Mouse (Mus musculus): Measurements from ENCODE around the gene Pex14. TPM values are rescaled to one million over a fixed set of nuclear protein-coding genes. Genes with fewer than 3 reads are reported as not detected.

Pex14 gene
- polyA plus RNA-seq (2016; fragmentation: Nextera tagmentation; extraction: Ambion mirVana) = 53.7 and 56.8 TPM in 2 replicates

DNA sequence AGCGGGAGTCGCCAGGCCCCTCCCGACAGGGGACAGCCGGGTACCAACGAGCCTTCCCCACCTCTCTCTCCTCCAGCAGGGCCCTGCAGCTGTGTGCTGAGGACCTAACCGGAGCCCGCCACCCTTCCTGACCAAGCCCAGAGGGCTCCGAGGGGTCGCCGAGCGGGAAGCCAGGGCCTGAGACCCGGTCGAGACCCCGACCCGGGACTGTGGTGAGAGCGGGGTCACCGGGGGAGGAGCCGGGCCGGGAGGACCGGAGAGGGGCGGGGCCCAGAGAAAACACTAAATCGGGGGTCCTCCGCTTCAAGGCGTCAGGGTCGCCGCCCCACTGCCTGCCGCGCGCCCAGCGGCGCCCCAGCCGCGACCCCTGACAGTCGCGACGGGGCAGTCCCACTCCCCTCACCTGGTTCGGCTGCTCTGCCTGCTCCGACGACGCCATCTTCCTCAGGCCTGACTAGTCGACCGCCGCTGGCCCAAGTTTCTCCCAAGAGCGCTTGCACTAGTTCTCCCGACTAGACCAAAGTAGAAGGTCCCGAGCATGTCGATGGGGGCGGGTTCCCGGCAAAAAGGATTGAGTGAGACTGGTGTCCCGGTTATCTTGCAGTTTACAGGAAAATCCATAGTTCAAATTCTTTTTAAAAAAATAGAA is at the start of gene Pex14:
Gene Pex14, minus strand, starts transcription at position 508 of the 649 bp plus-strand sequence.
- under 1% methylated on average over 50 of the region's 50 CpGs for WGBS

DNA sequence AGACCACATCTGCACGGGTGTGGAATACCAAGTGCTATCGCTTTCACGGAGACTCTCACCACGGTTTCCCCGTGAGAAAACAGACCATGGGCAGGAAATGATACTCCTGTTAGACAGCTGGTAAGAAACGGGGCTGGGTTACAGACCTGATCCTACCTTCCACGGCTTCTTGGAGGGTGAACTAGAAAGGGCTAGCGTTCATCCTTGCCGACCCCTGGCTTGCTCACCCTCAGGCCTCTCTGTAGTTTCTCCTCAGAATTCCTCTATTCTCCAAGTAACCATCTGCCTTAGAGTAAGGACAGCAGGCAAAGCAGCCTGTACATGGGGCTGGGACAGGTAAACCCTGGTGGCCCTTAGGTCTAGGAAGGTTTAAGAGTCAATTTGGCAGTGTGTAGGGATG is 49.5 kb upstream of the Pex14 start:
- H3K27me3 ChIP-seq (replicated peaks) = no peaks in the 10 kb centered on the region
- H3K4me2 ChIP-seq (replicated peaks) = no peak overlapping the region
- ATAC-seq (ENCODE audit: low FRiP score, low read depth) = no peak
- H3K9me3 ChIP-seq = no peaks in the 10 kb centered on the region
- peaks cover 52% of the 10 kb centered on the region for H3K36me3 ChIP-seq
- no peak overlapping the region for H3K27ac ChIP-seq
- H3K9ac ChIP-seq = no peak overlapping the region
- no peak overlapping the region for H3K4me3 ChIP-seq
- WGBS = 83% methylated on average over 9 of the region's 9 CpGs
- H3K4me1 ChIP-seq = no peaks in the 10 kb centered on the region; the same call in 1 of the 2 replicates

More for the DNA sequence above, at the start of gene Pex14:
- peak within 1 kb of the TSS; percentile 93 for H3K4me2 ChIP-seq (replicated peaks)
- H3K4me3 ChIP-seq = peak within 1 kb of the TSS; percentile 96
- peak within 1 kb of the TSS; percentile 89 for H3K9ac ChIP-seq
- H3K27me3 ChIP-seq (replicated peaks) = no peaks in the 10 kb centered on the region
- ATAC-seq (ENCODE audit: low FRiP score, low read depth) = peak; percentile 78
- H3K36me3 ChIP-seq = no peaks in the 10 kb centered on the region; the same call in 1 of the 2 replicates
- H3K4me1 ChIP-seq = peaks cover 19% of the 10 kb centered on the region
- peak within 1 kb of the TSS; percentile 27; the same call in 1 of the 2 replicates for H3K27ac ChIP-seq
- H3K9me3 ChIP-seq = no peaks in the 10 kb centered on the region

DNA sequence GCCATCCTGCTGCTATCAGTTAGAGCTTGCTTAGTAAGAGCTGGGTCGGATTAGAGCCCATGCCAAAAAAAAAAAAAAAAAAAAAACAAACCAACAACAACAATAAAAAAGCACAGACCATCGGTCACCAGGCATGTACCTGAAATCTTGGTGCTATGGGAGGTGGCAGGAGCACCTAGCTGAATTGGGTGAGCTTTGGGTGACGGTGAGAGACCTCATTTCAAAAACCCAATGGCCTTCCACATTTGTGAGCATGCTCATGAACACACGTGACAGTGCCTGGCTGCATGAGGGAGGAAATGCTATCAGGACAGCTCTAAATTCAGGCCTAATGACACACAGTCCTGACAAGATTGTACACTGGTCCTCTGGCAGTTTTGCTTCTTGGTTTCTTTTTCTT is 48.4 kb upstream of the Pex14 start:
- Histone ChIP-seq H3K4me3 (no peak overlapping the region), H3K27me3 (replicated peaks) (no peaks in the 10 kb centered on the region), H3K27ac (no peak overlapping the region), H3K36me3 (peaks cover 41% of the 10 kb centered on the region), H3K4me2 (replicated peaks) (no peak overlapping the region), H3K4me1 (no peaks in the 10 kb centered on the region; the same call in 1 of the 2 replicates), H3K9ac (no peak overlapping the region), H3K9me3 (no peaks in the 10 kb centered on the region)
- 86% methylated on average over 4 of the region's 4 CpGs for WGBS
- ATAC-seq (ENCODE audit: low FRiP score, low read depth) = no peak

DNA sequence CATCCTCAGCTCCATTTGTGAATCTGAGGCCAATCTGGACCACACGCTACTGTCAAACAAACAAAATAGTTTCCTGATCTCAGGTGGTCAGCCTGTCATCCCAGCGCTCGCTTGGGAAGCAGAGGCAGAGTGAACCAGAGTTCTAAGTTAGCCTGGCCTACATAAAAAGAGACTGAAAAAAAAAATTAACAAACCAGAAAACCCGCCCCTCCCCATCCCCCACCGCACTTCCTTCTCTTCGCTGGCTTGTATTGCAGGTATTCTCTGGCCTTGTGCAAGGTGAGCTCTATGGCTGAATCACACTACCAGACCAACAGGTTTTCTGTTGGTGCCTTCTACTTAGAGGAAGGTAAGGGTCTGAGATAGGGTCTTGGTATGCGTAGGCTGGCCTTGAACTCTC is 47.9 kb upstream of the Pex14 start:
- peaks cover 35% of the 10 kb centered on the region for H3K36me3 ChIP-seq
- H3K9ac ChIP-seq = no peak overlapping the region
- no peak overlapping the region for H3K27ac ChIP-seq
- no peak overlapping the region for H3K4me3 ChIP-seq
- no peaks in the 10 kb centered on the region; the same call in 1 of the 2 replicates for H3K4me1 ChIP-seq
- no peak for ATAC-seq (ENCODE audit: low FRiP score, low read depth)
- WGBS = 90% methylated on average over 7 of the region's 7 CpGs
- H3K27me3 ChIP-seq (replicated peaks) = no peaks in the 10 kb centered on the region
- no peaks in the 10 kb centered on the region for H3K9me3 ChIP-seq
- no peak overlapping the region for H3K4me2 ChIP-seq (replicated peaks)

DNA sequence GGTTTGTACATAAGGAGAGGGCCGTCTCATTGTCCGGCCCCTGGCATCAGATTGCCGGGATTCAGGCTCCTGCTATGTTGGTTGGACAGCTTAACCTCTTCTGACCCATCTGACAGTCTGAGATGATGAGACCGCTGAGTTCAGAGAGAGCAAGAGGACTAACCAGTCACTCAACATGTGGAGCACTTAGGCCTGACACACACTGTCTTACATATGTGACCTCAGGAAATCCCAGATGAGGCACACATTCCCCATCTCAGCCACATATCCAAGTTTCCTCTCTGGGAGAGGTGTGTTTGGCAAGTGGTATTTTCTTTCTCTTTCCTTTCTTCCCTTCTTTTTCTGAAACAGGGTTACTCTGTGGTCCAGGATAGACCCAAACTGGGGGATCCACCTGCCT is 45.5 kb upstream of the Pex14 start:
- H3K9me3 ChIP-seq = no peaks in the 10 kb centered on the region
- no peaks in the 10 kb centered on the region; the same call in 1 of the 2 replicates for H3K4me1 ChIP-seq
- H3K4me2 ChIP-seq (replicated peaks) = no peak overlapping the region
- H3K36me3 ChIP-seq = peaks cover 13% of the 10 kb centered on the region
- H3K27me3 ChIP-seq (replicated peaks) = no peaks in the 10 kb centered on the region
- H3K4me3 ChIP-seq = no peak overlapping the region
- no peak overlapping the region for H3K9ac ChIP-seq
- no peak for ATAC-seq (ENCODE audit: low FRiP score, low read depth)
- 90% methylated on average over 4 of the region's 4 CpGs for WGBS
- H3K27ac ChIP-seq = no peak overlapping the region

DNA sequence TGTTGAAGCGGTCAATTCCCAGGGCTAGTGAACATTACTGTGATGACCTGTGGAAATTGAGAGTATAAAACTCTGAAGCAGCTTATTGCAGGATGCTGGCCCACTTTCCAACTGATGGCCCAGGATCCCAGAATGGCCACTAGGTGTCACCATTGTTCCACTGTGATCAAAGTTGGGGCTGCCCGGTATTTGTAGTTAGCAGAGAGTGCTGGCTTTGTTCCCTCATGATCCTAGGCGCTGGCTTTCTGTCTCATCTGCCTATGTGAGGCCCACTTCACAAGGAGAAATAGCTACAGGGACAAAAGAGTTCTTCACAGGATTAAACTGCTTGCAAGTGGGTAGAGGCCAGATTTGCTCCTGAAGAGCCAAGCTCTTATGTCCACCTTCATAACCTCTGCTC is 44.8 kb upstream of the Pex14 start:
- Histone ChIP-seq H3K27ac (no peak overlapping the region), H3K4me2 (replicated peaks) (no peak overlapping the region), H3K9ac (no peak overlapping the region), H3K4me1 (no peaks in the 10 kb centered on the region; the same call in 1 of the 2 replicates), H3K27me3 (replicated peaks) (no peaks in the 10 kb centered on the region), H3K9me3 (no peaks in the 10 kb centered on the region), H3K4me3 (no peak overlapping the region), H3K36me3 (peaks cover 6% of the 10 kb centered on the region; the same call in 1 of the 2 replicates)
- 7% methylated on average over 3 of the region's 3 CpGs for WGBS
- ATAC-seq (ENCODE audit: low FRiP score, low read depth) = peak; percentile 85

DNA sequence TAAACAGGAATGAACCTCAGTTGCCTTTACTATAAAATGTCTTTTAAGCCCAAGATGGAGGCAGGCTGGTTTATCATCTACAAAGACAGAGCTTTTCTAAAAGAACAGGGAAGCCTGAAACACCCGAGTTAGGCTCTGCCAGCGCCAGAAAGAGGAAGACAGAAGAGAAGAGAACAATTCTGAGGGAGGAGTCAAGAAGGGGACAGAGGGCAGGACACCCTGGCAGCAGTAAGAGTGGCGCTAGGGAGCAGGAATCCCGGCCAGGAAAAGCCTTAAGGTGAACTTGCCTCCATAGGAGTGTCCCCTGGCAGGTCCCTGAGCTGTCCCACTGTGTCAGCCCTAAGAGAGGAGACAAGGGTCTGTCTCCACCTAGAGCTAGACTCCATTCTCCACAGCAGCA is 43.9 kb upstream of the Pex14 start:
- no peaks in the 10 kb centered on the region; the same call in 1 of the 2 replicates for H3K4me1 ChIP-seq
- no peak overlapping the region for H3K4me2 ChIP-seq (replicated peaks)
- H3K27me3 ChIP-seq (replicated peaks) = no peaks in the 10 kb centered on the region
- H3K9ac ChIP-seq = no peak overlapping the region
- no peaks in the 10 kb centered on the region for H3K9me3 ChIP-seq
- H3K36me3 ChIP-seq = no peaks in the 10 kb centered on the region
- no peak overlapping the region for H3K4me3 ChIP-seq
- WGBS = 28% methylated on average over 4 of the region's 4 CpGs
- H3K27ac ChIP-seq = no peak overlapping the region
- no peak for ATAC-seq (ENCODE audit: low FRiP score, low read depth)

DNA sequence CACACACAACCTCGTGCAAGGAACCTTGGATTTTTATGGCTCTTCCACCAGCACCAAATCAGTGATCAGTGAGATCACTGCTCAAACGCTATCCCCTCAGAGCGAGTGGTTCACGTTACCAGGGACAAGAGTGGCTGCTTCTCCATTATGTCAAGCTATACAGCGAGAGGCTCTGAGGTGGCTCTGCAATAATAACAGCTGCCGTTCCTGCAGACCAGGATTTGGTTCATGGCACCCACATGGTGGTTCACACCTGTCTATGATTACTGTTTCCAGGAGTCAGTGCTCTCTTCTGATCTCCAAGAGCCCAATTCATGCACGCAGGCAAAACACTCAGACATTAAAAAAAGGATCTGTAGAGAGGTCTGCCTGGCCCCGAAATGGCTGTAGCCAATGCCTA is 38.8 kb upstream of the Pex14 start:
- H3K9ac ChIP-seq = no peak overlapping the region
- H3K4me1 ChIP-seq = peaks cover 9% of the 10 kb centered on the region
- H3K4me2 ChIP-seq (replicated peaks) = no peak overlapping the region
- H3K36me3 ChIP-seq = no peaks in the 10 kb centered on the region
- no peak for ATAC-seq (ENCODE audit: low FRiP score, low read depth)
- H3K27ac ChIP-seq = no peak overlapping the region
- 83% methylated on average over 8 of the region's 8 CpGs for WGBS
- no peaks in the 10 kb centered on the region for H3K9me3 ChIP-seq
- H3K4me3 ChIP-seq = no peak overlapping the region
- no peaks in the 10 kb centered on the region for H3K27me3 ChIP-seq (replicated peaks)

DNA sequence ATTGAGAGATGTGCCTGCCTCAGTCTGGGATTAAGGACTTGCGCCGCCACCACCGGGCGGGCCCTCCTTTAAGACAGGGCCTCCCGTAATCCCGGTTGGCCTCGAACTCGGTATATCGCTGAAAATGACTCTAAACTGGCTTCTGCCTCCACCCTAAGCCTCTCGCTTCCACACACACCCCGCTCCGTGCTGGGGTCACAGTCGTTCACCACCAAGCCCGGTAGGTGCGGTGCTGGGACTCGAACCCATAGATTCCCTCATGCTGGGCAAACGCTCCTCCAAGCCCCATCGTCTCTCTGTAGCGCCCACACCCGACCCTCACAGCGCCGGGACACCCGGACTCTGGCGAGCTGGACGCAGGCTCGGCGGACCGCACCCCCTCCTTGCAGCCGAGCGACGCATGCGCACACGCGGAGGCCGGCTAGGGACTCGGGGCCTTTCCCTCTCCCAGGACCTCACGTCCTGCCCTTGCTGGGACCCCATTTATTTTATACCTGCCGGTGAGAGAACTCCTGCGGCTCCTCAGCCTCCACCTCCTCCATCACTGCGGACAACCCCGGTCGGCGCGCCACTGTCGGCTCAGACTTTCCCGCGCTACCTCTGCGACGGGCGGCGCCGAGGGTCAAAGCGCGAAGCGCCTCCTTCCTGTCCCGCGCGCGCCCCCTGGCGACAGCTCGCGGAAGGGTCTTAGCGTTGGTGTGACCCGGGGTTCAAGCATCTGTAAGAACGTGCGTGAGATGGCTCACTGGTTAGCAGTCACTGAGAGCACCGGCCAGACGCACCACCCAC is 37.5 kb upstream of the Pex14 start, which contains the start of gene Cenps:
Gene Cenps, minus strand, starts transcription at position 648 of the 789 bp plus-strand sequence.
- Histone ChIP-seq H3K9me3 (no peaks in the 10 kb centered on the region), H3K27ac (peak within 1 kb of the TSS; percentile 62), H3K4me1 (peaks cover 9% of the 10 kb centered on the region), H3K4me3 (peak within 1 kb of the TSS; percentile 62), H3K36me3 (no peaks in the 10 kb centered on the region; the same call in 1 of the 2 replicates), H3K9ac (peak within 1 kb of the TSS; percentile 70), H3K27me3 (replicated peaks) (no peaks in the 10 kb centered on the region), H3K4me2 (replicated peaks) (peak within 1 kb of the TSS; percentile 77)
- WGBS = 1% methylated on average over 68 of the region's 68 CpGs
- peak; percentile 93 for ATAC-seq (ENCODE audit: low FRiP score, low read depth)

DNA sequence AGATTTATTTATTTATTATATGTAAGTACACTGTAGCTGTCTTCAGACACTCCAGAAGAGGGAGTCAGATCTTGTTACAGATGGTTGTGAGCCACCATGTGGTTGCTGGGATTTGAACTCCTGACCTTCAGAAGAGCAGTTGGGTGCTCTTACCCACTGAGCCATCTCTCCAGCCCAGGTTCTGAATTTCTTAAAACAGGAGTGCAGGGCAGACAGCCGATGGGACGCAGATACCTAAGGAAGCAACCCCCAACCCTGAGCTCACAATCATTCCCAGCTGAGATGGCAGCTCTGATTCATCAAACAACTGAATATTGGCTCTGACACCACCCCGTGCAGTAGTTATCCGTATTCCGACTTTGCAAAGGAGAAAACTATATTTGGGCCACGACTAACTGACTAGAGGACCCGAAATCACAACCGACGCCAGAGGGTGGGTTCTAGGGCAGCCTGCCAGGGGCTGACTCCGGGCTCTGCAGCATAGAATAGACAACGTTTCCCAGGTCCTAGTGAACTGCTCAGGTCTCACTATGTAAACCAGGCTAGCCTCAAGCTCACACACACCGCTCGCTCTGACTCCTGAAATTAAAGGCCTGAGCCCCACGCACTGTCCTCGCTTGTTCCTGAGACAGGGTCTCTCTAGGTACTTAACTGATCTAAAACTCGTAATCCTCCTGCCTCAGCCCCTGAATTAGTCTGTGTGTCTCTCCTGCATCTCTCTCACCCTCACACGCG is 36.6 kb upstream of the Pex14 start:
- Histone ChIP-seq H3K27me3 (replicated peaks) (no peaks in the 10 kb centered on the region), H3K4me1 (peaks cover 9% of the 10 kb centered on the region), H3K36me3 (peaks cover 3% of the 10 kb centered on the region), H3K27ac (0 out of 2 replicates have a peak overlapping the region, but pooled peaks have one; percentile 62), H3K9me3 (no peaks in the 10 kb centered on the region), H3K4me2 (replicated peaks) (peak overlapping the region; percentile 77), H3K4me3 (peak overlapping the region; percentile 62), H3K9ac (peak overlapping the region; percentile 70; the same call in 1 of the 2 replicates)
- no peak for ATAC-seq (ENCODE audit: low FRiP score, low read depth)
- WGBS = 71% methylated on average over 18 of the region's 18 CpGs

DNA sequence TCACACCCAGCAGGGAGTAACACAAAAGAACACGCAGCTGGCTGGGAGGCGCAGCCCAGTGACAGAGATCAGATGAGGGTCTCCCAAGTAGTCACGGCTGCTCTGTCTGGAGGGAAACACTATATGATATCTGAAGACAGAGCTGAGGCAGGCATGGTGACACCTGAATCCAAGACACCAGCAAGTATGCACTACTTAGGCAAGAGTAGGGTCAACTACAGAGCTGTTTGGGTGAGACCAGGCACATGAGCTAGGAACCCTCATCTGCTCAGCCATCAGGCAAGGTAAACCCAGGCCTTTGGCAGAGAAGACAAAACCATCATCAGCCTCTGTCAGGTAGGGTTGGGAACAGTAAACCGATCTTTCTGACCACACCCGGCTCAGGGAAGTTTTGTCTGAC is 33.7 kb upstream of the Pex14 start:
- Histone ChIP-seq H3K9ac (no peak overlapping the region), H3K36me3 (peaks cover 12% of the 10 kb centered on the region), H3K4me1 (peaks cover 9% of the 10 kb centered on the region), H3K27ac (no peak overlapping the region), H3K4me3 (no peak overlapping the region), H3K9me3 (no peaks in the 10 kb centered on the region), H3K4me2 (replicated peaks) (no peak overlapping the region), H3K27me3 (replicated peaks) (no peaks in the 10 kb centered on the region)
- ATAC-seq (ENCODE audit: low FRiP score, low read depth) = no peak
- 57% methylated on average over 5 of the region's 5 CpGs for WGBS

Measured in neural tube, embryonic 12.5 days (tissue).